Mouse (Mus musculus) liver, postnatal 0 days (tissue): Measurements from ENCODE around the gene Atpif1.

Source experiments
- CTCF ChIP-seq: sonication (generic); IDR thresholded peaks from 2 replicates; pipeline ENCODE4 v1.5.1; 2016; ENCODE audit warnings: antibody characterized with exemption, low read depth
- EP300 ChIP-seq: IDR thresholded peaks from 2 replicates; pipeline ENCODE4 v1.6.1; 2016; ENCODE audit warnings: antibody characterized with exemption, low read depth, mild to moderate bottlenecking

DNA sequence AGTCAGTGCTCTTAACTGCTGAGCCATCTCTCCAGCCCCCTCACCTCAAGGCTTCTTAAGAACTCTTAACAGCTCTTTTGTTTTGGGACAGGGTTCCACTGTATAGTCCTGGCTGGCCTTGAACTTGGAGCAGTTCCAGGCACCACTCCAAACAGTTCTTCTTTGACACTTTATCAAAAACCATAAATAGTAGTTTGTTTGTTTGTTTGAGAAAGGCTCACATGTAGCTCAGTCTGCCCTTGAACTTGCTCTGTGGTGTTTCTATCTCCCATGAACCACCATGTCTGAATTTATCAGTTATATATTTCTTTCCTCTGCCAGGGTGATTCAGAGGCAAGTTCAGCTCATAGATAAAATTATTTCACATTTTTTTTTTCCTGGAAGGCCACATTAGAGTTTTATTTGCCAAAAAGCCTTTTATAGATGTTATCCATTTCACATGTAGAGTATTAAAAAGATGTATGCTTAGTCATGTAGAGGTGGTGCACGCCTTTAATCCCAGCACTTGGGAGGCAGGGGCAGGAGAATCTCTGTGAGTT, 41.4 kb upstream of the Atpif1 start:
- TF ChIP-seq CTCF (no peak), EP300 (no peak)
